Mouse (Mus musculus) liver, embryonic 14.5 days (tissue): ENCODE results near the gene Ube2i.

Experiments used
- CTCF ChIP-seq: IDR thresholded peaks from 2 replicates; pipeline ENCODE4 v1.5.1; 2016; ENCODE audit warnings: antibody characterized with exemption, low read depth, control low read depth
- EP300 ChIP-seq: IDR thresholded peaks from 2 replicates; pipeline ENCODE4 v1.6.1; 2016; ENCODE audit warnings: antibody characterized with exemption, low read depth

DNA sequence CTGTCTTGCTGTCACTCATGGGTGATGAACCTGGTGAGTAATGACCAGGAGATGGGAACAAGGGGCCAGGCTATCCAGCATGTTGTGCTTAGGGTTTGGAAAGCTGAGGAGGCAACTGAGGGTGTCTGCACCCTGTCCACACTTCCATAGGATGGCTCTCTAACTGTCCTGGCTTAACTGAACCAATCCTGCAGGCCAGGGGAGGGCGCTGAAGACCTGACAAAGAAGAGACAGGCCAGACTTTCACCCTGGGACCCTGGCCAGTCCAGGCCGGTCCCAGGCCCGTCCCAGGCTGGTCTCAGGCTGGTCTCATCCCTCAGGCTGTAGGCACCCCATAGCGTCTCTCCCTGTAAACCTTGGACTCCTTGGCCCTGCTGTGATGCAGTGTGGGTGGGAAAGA is 16.0 kb upstream of the Ube2i start:
- TF ChIP-seq CTCF, result peak; percentile 37
- TF ChIP-seq EP300, result no peak
